Mouse (Mus musculus) forebrain, postnatal 0 days (tissue): Measurements from ENCODE around the gene Sema4a. TPM values are rescaled to one million over a fixed set of nuclear protein-coding genes. Genes with fewer than 3 reads are reported as not detected.
A peak's percentile ranks its signal among the peaks of the same experiment; 100 is the strongest.

Experiments used
- ATAC-seq: fragments of 200-750 bp; cut with Nextera tagmentation; 2 replicates; pipeline ENCODE4 v1.8.0; 2017; ENCODE audit warnings: mild to moderate bottlenecking, moderate library complexity
- DNase-seq: peaks from one replicate; pipeline ENCODE4 v3.0.0-alpha.2; 2015
- H3K27ac ChIP-seq: fragments of 300-500 bp; sonication (generic); 2 replicates; pipeline ENCODE4 v1.5.1; 2014; ENCODE audit warnings: low read depth, mild to moderate bottlenecking, antibody characterized with exemption, low read length, moderate library complexity, mixed read lengths
- H3K27me3 ChIP-seq: fragments of 300-500 bp; sonication (generic); 2 replicates; pipeline ENCODE4 v1.6.1; 2014; ENCODE audit warnings: mild to moderate bottlenecking, low read length, mixed read lengths; ENCODE audit not compliant: insufficient read depth
- H3K36me3 ChIP-seq: fragments of 300-500 bp; sonication (generic); 2 replicates; pipeline ENCODE4 v1.6.1; 2014; ENCODE audit warnings: mild to moderate bottlenecking, moderate library complexity; ENCODE audit not compliant: insufficient read depth
- H3K4me1 ChIP-seq: fragments of 300-500 bp; sonication (generic); 2 replicates; pipeline ENCODE4 v1.6.1; 2014; ENCODE audit warnings: antibody characterized with exemption; ENCODE audit not compliant: insufficient read depth
- H3K4me2 ChIP-seq: fragments of 300-500 bp; sonication (generic); 2 replicates; pipeline ENCODE4 v1.6.1; 2014; ENCODE audit warnings: low read depth, mild to moderate bottlenecking, moderate library complexity
- H3K4me3 ChIP-seq: fragments of 300-500 bp; sonication (generic); 2 replicates; pipeline ENCODE4 v1.5.1; 2014; ENCODE audit warnings: low read depth, low read length, mixed read lengths
- H3K9ac ChIP-seq: fragments of 300-500 bp; sonication (generic); 2 replicates; pipeline ENCODE4 v1.6.1; 2014; ENCODE audit warnings: mild to moderate bottlenecking
- H3K9me3 ChIP-seq: fragments of 300-500 bp; sonication (generic); 2 replicates; pipeline ENCODE4 v1.6.1; 2016; ENCODE audit warnings: low read length
- CTCF ChIP-seq: sonication (generic); IDR thresholded peaks from 2 replicates; pipeline ENCODE4 v1.5.1; 2016; ENCODE audit warnings: antibody characterized with exemption, control low read depth, low read depth
- WGBS: fragments of 180-500 bp; shearing (Covaris S2); extraction: QIAGEN DNeasy Blood & Tissue Kit; methylation state at CpG from one replicate; pipeline ENCODE4 v1.1.7; 2014; 5-methylcytosine and 5-hydroxymethylcytosine counted together
- polyA plus RNA-seq: library from polyadenylated mRNA; unstranded; fragments of >200 nt; fragmentation: Nextera tagmentation; extraction: Ambion mirVana; gene quantifications from 2 replicates; pipeline ENCODE4 v1.2.1, GENCODE M21; 2015
- total RNA-seq: library from RNA; depleted of rRNA; stranded (reverse); fragments of >200 nt; gene quantifications from 2 replicates; pipeline ENCODE4 v1.2.3, GENCODE M21; 2014

Gene Sema4a
- total and polyA plus RNA-seq, 2 experiments from 2014 or later, result 25.8 to 31.5 TPM

DNA sequence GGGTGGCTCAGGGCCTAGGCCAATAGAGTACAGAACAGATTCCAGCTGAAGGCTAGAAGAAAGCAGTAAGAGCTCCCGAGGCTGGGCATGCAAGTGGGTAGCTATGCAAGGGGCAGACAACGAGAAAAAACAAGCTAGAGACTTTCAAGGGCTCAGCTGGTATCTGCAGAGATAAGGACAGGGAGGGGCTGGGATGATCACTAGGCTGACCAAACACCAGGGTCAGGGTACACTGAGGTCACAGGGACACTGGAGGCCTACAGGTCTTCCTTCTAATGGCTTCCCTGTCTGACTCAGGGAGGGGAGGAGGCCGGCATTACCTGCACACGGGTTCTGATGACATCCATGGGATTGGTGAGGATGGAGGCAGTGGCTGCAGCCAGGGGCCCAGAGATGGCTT, 45.3 kb downstream of the Sema4a start:
- Histone ChIP-seq H3K36me3 (peaks cover 85% of the 10 kb centered on the region), H3K4me2 (no peak overlapping the region), H3K9ac (no peak overlapping the region), H3K4me1 (peaks cover 1% of the 10 kb centered on the region; the same call in 1 of the 2 replicates), H3K9me3 (no peaks in the 10 kb centered on the region), H3K27me3 (no peaks in the 10 kb centered on the region), H3K27ac (no peak overlapping the region), H3K4me3 (no peak overlapping the region)
- ATAC-seq (no peak), DNase-seq (no peak)
- no peak for TF ChIP-seq CTCF
- 86% methylated on average over 4 of the region's 4 CpGs for WGBS

- Histone ChIP-seq H3K27me3 (no peaks in the 10 kb centered on the region), H3K27ac (no peak overlapping the region), H3K4me1 (peaks cover 7% of the 10 kb centered on the region; the same call in 1 of the 2 replicates), H3K4me2 (no peak overlapping the region), H3K36me3 (peaks cover 59% of the 10 kb centered on the region), H3K9ac (no peak overlapping the region), H3K9me3 (no peaks in the 10 kb centered on the region), H3K4me3 (no peak overlapping the region)
- ATAC-seq (no peak), DNase-seq (no peak)
- TF ChIP-seq CTCF, result no peak
- WGBS, result 91% methylated on average over 11 of the region's 11 CpGs
Measured at GRCm38 (mm10) chr3:88412636-88413035, 48.3 kb downstream of the Sema4a start.

GRCm38 (mm10) chr3:88411681-88412080, 49.3 kb downstream of the Sema4a start:
- H3K4me2 ChIP-seq, result no peak overlapping the region
- WGBS, result 94% methylated on average over 4 of the region's 4 CpGs
- H3K4me3 ChIP-seq, result no peak overlapping the region
- DNase-seq, result no peak
- H3K27me3 ChIP-seq, result no peaks in the 10 kb centered on the region
- no peak overlapping the region for H3K9ac ChIP-seq
- no peak overlapping the region for H3K27ac ChIP-seq
- peaks cover 7% of the 10 kb centered on the region; the same call in 1 of the 2 replicates for H3K4me1 ChIP-seq
- H3K9me3 ChIP-seq, result no peaks in the 10 kb centered on the region
- no peak for ATAC-seq
- H3K36me3 ChIP-seq, result peaks cover 53% of the 10 kb centered on the region
- no peak for TF ChIP-seq CTCF

- DNase-seq, result no peak
- H3K9ac ChIP-seq, result 0 out of 2 replicates have a peak overlapping the region, but pooled peaks have one; percentile 73
- peak overlapping the region; percentile 70 for H3K4me3 ChIP-seq
- 23% methylated on average over 7 of the region's 7 CpGs for WGBS
- peak overlapping the region; percentile 90; the same call in 1 of the 2 replicates for H3K27ac ChIP-seq
- peaks cover 7% of the 10 kb centered on the region; the same call in 1 of the 2 replicates for H3K4me1 ChIP-seq
- H3K27me3 ChIP-seq, result no peaks in the 10 kb centered on the region
- no peak for ATAC-seq
- no peaks in the 10 kb centered on the region for H3K9me3 ChIP-seq
- peaks cover 42% of the 10 kb centered on the region for H3K36me3 ChIP-seq
- H3K4me2 ChIP-seq, result peak overlapping the region; percentile 63
- TF ChIP-seq CTCF, result no peak
Measured at GRCm38 (mm10) chr3:88410645-88411031, 50.3 kb downstream of the Sema4a start.

- H3K9me3 ChIP-seq, result no peaks in the 10 kb centered on the region
- peaks cover 7% of the 10 kb centered on the region; the same call in 1 of the 2 replicates for H3K4me1 ChIP-seq
- H3K9ac ChIP-seq, result peak within 1 kb of the TSS; percentile 73
- H3K4me2 ChIP-seq, result peak within 1 kb of the TSS; percentile 63
- ATAC-seq, result peak; percentile 97
- H3K27me3 ChIP-seq, result no peaks in the 10 kb centered on the region
- H3K27ac ChIP-seq, result peak within 1 kb of the TSS; percentile 90
- H3K4me3 ChIP-seq, result peak within 1 kb of the TSS; percentile 70
- 0 out of 2 replicates have a peak, but pooled peaks have one; percentile 9 for TF ChIP-seq CTCF
- peak; percentile 93 for DNase-seq
- WGBS, result under 1% methylated on average over 52 of the region's 54 CpGs
- H3K36me3 ChIP-seq, result peaks cover 36% of the 10 kb centered on the region
Measured at GRCm38 (mm10) chr3:88409741-88410644, 51.0 kb downstream of the Sema4a start, which contains the start of gene Pmf1. Gene Pmf1 (minus strand): TSS chr3:88410331.

- Histone ChIP-seq H3K4me1 (peaks cover 7% of the 10 kb centered on the region; the same call in 1 of the 2 replicates), H3K9ac (no peak overlapping the region), H3K4me3 (no peak overlapping the region), H3K27ac (no peak overlapping the region), H3K27me3 (no peaks in the 10 kb centered on the region), H3K36me3 (peaks cover 27% of the 10 kb centered on the region), H3K4me2 (peak overlapping the region; percentile 63; the same call in 1 of the 2 replicates), H3K9me3 (no peaks in the 10 kb centered on the region)
- no peak for TF ChIP-seq CTCF
- DNase-seq, result no peak
- ATAC-seq, result no peak
- WGBS, result 62% methylated on average over 5 of the region's 5 CpGs
Measured at GRCm38 (mm10) chr3:88408953-88409352, 52.0 kb downstream of the Sema4a start.

- Histone ChIP-seq H3K9ac (no peak overlapping the region), H3K36me3 (peaks cover 16% of the 10 kb centered on the region), H3K27ac (no peak overlapping the region), H3K9me3 (no peaks in the 10 kb centered on the region), H3K4me3 (no peak overlapping the region), H3K4me2 (no peak overlapping the region), H3K4me1 (peaks cover 7% of the 10 kb centered on the region; the same call in 1 of the 2 replicates), H3K27me3 (no peaks in the 10 kb centered on the region)
- DNase-seq (no peak), ATAC-seq (no peak)
- no peak for TF ChIP-seq CTCF
- 57% methylated on average over 7 of the region's 7 CpGs for WGBS
Measured at GRCm38 (mm10) chr3:88407529-88407928, 53.5 kb downstream of the Sema4a start.
